Mouse (Mus musculus) mouse embryonic stem cell (cell line): Measurements from ENCODE around the gene Acox2.
"Not testable (repeated sequence)": the region's sequence is repeated elsewhere in the genome, so short reads cannot be mapped to it uniquely, and the experiment has no call there.

ENCODE experiments used
- in situ Hi-C, 2 experiments: fragments of 300-500 bp; cut with MboI; formaldehyde crosslinking; loops; 1 replicate in 1 of 2; 3 replicates in 1 of 2; pipeline ENCODE4 v1.14.3; 2019 to 2020; ENCODE audit warnings: low sequenced_read_pairs in 2 of 2, low pct_unique_long_range_greater_than_20kb in 1 of 2, mixed read lengths in 1 of 2; ENCODE audit not compliant: unreplicated experiment in 1 of 2

Gene Acox2

DNA sequence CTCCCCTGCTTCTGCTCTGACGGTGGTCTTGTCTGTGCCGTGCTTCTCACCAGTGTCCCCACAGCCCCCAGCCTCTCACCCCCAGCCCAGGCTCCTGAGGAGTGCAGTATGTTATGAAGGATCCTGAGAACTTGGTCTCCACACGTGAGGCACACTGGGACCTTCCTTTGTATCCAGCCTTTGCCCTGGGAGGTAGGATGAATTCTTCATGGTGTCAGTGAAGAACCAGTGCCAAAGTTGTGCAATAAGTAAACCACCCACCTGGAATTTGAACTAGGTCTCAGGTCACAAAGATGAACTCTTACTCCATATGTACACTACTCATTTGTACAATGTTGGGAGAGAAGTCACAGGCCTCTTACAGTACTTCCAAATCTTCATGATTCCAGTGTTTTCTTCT, at the start of gene Acox2:
Gene Acox2, minus strand, starts transcription at position 188 of the 400 bp plus-strand sequence.
- in situ Hi-C loops: no loop called here

DNA sequence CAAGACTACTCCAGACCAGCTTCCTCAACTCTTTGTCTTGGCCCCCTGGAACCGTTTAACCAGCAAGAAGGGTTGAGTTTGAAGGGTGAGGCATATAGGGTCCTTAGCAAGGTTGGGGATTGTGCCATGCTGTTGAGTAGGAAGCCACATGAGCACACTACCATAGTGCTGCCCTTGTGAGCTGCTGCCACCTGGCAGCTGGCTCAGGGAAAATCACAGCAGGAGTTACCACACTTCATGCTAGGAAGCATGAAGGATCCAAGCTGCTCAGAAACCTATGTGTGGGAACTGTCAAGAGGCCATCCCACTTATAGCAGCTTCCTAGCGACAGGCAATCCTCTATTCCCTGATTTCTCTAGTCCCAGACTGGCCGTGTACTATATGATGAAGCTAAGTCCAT, 49.5 kb upstream of the Acox2 start:
- in situ Hi-C loops: no loop called here

GRCm38 (mm10) chr14:8306884-8307283, 47.7 kb upstream of the Acox2 start:
- in situ Hi-C loops: no loop called here

- in situ Hi-C loops: no loop called here
Measured at GRCm38 (mm10) chr14:8305014-8305413, 45.9 kb upstream of the Acox2 start.

DNA sequence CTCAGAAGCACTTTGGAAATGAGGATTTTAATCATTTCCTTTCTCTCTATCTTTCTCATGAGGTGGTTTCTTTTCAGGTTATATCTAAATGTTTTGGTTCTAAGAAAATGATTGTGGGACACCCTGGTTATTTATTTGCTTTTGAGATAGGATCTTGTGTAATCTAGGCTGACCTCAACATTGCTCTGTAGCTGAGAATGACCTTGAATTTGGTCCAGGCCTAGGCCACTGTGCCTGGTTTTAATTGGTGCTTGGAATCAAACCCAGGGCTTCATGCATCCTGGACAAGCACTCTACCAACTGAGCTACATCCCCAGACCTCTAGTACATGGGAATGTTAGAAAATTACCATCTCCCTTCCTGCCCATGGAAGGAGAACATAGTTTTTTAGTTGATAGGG, 44.9 kb upstream of the Acox2 start:
- in situ Hi-C loops: no loop called here

DNA sequence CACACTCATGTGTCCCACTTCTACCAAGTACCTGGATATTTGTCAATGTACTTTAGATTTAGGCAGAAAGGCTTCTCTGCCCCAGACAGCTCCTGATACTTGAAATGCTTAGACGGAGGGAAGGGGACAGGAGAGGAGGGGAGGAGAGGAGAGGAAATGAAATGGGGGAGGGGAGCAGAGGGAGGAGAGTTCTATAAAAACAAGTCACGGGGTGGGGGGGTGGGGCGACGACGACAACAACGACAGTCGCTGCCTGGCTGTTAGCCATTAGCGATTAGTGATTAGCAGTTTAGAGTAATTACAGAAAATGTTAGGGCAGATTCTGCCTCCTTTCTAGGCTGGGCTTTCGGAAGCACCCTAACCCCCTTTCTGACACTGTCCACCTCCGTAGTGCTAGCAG, 43.5 kb upstream of the Acox2 start:
- in situ Hi-C loops: no loop called here

- in situ Hi-C loops: no loop called here
Measured at GRCm38 (mm10) chr14:8300281-8300680, 41.1 kb upstream of the Acox2 start.

DNA sequence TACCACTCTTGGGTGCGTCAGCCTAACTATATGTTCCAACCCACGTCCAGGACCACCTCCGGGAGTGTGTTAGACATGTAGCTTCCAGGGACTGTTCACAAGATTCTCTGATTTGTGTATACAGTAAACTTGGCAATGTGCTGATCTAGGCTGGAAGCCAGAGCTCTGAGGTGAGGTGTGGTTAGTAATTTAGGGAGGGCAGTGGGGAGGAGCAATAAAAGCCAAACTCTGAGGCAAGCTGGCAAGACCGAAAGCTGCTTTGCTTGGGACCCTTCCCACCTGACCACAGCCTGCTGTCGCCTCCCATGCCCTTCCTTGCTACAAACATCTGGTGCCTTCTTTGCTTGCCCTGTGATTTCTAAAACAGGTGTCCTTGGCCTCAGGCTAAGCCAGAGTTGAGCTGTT, 38.7 kb upstream of the Acox2 start:
- in situ Hi-C loops: no loop called here

DNA sequence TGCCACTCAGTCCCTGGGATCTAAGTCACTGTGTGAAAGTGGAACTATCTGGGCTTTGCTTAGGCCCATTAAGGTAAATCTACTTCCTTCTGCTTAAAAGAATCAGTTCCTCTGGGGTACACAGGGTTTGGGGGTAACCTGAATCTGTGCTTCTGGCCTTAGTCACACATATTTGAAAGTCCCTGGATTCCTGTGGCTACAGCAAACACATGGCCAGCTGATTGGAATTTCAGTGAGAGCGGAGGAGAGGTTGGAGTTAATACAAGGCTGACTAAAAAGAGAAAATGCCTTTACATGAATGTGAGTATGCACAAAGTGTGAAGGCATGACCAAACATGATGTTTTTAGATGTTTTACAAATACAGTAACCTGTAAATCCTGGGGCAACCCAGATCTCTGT, 35.1 kb upstream of the Acox2 start:
- in situ Hi-C loops: no loop called here

- in situ Hi-C loops: not testable (repeated sequence)
Measured at GRCm38 (mm10) chr14:8286595-8286994, 27.4 kb upstream of the Acox2 start.

GRCm38 (mm10) chr14:8283784-8284183, 24.6 kb upstream of the Acox2 start:
- in situ Hi-C loops: no loop called here

DNA sequence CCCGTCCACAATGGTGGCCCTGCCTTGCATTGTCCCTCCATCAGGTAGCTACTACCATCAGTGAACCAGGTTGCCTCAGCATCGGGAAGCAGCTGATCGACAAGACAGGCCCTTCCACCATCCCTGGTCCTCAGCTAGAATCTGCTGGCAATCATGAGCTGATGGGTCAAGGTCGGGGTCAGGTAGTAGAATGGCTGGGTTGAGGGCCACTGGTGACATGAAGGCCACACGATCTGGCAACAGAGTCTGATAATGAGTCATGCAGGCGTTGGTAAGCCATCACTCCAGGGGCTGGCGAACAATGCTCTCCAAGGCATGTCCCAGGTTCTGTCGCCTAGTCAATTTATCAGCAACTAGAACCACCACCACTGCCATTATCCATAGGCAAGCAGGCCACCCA, 12.1 kb upstream of the Acox2 start:
- in situ Hi-C loops: not testable (repeated sequence)

DNA sequence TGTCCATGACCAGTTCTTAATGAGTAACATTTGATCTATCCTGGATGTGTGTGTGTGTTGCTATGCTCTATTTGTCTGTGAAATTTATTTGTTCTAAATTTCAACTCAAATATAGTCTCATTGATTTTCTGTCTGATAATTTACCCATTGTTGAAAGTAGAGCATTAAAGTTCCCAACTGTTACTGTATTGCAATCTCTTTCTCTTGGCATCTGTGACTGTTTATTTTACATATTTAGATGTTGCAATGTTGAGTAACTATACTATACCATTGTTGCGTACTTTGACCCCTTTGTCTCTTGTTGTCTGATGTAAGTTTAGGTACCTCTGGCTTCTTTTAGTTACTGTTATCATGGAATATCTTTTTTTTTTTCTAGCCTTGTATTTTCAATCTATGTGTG, 5.2 kb upstream of the Acox2 start:
- in situ Hi-C loops: no loop called here

GRCm38 (mm10) chr14:8262242-8262641, 3.1 kb upstream of the Acox2 start:
- in situ Hi-C loops: no loop called here

DNA sequence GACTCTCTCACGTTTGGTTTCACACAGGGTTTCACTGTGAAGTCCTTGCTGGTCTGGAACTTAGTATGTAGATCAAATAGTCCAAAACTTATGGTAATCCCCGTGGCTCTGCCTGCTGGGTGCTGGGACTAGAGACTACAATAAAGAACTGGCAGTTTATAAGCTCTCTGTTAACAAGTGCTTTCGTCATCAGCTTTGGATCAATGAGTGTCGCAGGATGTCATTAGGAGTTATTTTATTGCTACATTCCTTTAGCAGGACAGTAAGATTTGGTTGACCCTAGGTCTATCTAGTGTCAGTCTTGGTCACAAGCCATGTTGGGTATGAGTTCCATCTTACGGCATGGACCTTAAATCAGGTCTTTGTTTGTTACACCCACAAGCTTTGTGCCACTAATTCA, 1.1 kb upstream of the Acox2 start:
- in situ Hi-C loops: no loop called here

- in situ Hi-C loops: no loop called here
Measured at GRCm38 (mm10) chr14:8258752-8259151, 401 bp downstream of the Acox2 start.

DNA sequence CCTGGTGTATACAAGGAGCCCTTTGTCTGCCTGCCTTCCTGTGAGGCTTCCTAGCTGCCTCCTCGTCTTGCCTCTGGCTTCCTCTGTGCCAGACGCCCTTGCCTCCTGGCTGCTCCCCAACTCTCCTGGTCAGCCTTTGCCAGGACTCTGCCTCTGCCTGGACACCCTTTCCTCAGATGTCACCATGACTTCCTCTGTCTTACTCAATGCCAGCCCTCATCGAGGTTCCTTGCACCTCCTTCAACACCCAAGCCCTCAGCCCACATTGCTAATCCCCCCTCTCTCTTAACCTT, 872 bp downstream of the Acox2 start:
- in situ Hi-C loops: no loop called here

- in situ Hi-C loops: no loop called here
Measured at GRCm38 (mm10) chr14:8257521-8258334, 1.4 kb downstream of the Acox2 start.

- in situ Hi-C loops: no loop called here
Measured at GRCm38 (mm10) chr14:8256881-8257280, 2.3 kb downstream of the Acox2 start.

GRCm38 (mm10) chr14:8256072-8256471, 3.1 kb downstream of the Acox2 start:
- in situ Hi-C loops: no loop called here
